Mouse (Mus musculus) cerebellum, postnatal 36 days (tissue): ENCODE measurements around the gene Zbtb8a.

Experiments
- DNase-seq, 2 experiments: peaks; one replicate each; pipeline ENCODE4 v3.0.0; 2021 to 2022; ENCODE audit warnings: mixed read lengths in 2 of 2

Gene Zbtb8a

GRCm38 (mm10) chr4:129332846-129333245 is 45.1 kb downstream of the Zbtb8a start:
- DNase-seq: no peak

DNA sequence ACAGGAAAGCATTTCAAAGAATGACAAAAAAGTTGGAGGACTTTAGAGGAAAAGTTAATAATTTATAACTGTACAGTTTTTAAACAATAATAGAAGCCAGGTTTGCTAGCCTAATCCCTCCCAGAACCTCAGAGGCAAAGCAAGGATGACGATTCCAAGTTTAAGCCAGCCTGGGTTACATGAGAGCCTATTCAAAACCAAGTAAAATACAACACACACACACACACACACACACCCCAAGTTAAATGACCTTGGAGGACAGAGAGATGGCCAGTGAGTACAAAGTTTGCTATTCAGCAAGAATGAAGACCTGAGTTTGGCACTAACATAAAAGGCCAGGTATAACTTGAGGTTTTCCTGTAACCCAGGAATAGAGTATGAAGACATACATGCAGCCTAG is 51.7 kb downstream of the Zbtb8a start:
- no peak for DNase-seq

GRCm38 (mm10) chr4:129324756-129325155 is 53.2 kb downstream of the Zbtb8a start:
- no peak for DNase-seq

DNA sequence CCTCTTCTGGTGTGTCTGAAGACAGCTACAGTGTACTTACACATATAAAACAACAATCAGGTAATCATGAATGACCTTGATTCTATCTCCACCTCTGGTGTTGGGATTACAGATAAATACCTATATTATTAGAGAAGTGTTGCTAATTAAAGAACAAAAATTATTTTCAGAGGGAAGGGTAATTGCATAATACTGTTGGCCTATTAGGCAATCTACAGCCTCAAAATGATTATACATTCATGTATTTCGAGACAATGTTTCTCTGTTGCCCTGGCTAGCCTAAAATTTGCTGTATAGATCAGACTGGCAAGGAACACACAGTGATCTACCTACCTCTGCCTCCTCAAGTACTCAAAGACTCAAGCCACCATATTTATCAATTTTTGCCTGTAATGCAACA is 54.4 kb downstream of the Zbtb8a start:
- no peak for DNase-seq

GRCm38 (mm10) chr4:129322042-129322441 is 55.9 kb downstream of the Zbtb8a start:
- DNase-seq: no peak

DNA sequence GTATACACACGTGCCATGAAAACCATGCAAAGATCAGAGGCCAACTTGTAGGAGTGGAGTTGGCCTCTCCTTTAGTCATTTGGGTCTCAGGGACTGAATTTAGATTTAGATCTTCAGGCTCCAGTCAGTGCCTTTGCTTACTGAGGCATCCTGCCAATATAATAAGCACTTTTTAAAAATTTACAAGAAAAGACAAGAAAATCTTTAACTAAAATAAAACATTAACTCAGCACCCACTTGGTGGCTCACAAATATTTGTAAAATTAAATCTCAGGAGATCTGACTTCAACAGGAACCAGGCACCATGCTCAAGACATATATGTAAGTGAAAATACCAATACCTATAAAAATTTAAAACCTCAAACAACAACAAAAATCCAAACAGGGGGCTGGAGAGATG is 57.0 kb downstream of the Zbtb8a start:
- DNase-seq: no peak

- DNase-seq: no peak
Observed at GRCm38 (mm10) chr4:129313886-129314285, 64.0 kb downstream of the Zbtb8a start.

DNA sequence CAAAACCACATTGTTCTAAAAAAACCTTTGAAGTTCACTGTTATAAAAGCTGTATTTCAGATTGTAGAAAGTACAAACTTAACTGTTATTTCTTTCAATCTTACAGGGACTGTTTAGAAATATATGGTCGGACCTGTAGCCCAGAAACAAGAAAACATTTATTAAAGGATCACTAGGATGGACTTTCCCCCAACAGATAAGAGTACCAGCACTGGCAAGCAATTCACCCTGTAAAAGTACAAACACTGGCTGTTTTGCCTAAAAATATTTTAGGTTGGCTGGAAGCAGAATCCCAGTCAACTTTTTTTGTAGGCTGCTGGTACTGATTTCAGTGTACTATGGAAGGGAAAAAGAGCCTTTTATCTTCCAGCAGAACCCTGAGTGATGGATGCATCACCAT is 70.0 kb downstream of the Zbtb8a start:
- DNase-seq: no peak

DNA sequence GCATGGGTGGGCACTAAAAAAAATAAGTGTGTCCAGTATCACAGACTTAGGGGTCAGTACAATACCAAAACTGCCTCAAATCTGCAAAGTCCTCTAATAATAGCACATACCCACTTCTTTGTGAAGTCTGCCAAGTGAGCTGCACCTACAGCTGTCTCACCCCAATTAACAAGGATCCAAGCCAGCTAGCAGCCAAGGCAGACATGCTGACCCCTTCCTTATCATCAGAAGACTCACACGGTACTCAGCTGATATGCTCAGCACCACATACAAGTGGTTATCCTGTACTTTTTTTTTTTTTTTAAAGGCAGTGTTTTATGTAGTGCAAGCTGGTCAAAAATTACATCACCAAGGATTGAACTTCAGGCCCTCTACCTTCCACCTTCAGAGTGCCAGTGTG is 73.6 kb downstream of the Zbtb8a start:
- DNase-seq: no peak

GRCm38 (mm10) chr4:129303816-129304215 is 74.1 kb downstream of the Zbtb8a start:
- no peak for DNase-seq
